Mouse (Mus musculus): ENCODE data around the gene Bnipl.

DNA sequence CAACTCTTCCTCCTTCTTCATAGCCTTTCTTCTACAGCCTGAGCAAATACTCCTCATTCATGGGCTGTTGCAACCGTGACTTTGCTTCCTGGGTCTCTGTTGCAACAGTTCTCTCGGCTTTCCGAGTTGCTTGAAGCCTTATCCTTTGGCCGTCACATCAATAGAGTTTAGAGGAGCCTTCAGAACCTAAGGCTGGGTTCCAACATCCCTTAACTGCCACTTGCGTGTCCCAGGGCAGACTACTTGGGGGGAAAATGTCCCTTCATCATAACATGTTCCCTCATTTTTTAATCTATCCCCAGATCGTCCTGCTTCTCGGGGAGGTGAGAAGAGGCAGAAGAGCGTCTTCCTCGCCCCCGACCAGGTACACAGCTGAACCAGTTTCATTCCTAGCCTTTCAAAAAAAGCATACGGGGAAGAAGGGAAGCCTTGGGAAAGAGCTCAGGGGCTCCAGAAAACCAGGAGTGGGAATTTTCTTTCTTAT lies 31.4 kb upstream of the Bnipl start:
- TF ChIP-seq POLR2A (IDR thresholded peaks at IDR 0.05; ENCODE audit: borderline replicate concordance, extremely low read depth, insufficient read depth, insufficient read length, poor library complexity, severe bottlenecking): no peak
- no peak for TF ChIP-seq CTCF (IDR thresholded peaks at IDR 0.05; ENCODE audit: borderline replicate concordance, extremely low read depth, insufficient read depth, insufficient read length)

All from brain, embryonic 14.5 days (tissue).